Mouse (Mus musculus) thymus, postnatal 36 days (tissue): ENCODE data around the gene Ugt2a2.
"Not testable (repeated sequence)": the region's sequence is repeated elsewhere in the genome, so short reads cannot be mapped to it uniquely, and the experiment has no call there.

Experiments
- DNase-seq, 2 experiments: peaks; one replicate each; pipeline ENCODE4 v3.0.0; 2022; ENCODE audit warnings: mixed read lengths in 2 of 2

Gene Ugt2a2

GRCm38 (mm10) chr5:87482160-87482559 is at the start of gene Ugt2a2:
Ugt2a2 (minus strand) TSS chr5:87482260.
- no peak for DNase-seq

DNA sequence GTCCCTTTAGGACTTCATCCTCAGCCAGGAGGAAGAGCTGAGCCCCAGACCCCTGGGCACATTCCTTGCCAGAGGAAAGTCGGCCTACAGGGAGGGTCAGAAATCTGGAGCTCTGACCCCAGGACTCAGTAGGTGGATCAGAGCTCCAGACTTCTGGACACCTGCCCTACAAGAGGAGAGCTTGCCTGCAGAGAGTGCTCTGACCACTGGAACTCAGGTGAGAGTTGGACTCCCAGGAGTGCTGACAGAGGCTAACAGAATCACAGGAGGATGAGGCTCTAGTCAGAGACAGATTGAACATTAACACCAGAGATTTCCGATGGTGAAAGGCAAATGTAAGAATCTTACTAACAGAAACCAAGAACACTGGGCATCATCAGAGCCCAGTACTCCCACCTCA is 41.5 kb upstream of the Ugt2a2 start:
- DNase-seq = not testable (repeated sequence)

DNA sequence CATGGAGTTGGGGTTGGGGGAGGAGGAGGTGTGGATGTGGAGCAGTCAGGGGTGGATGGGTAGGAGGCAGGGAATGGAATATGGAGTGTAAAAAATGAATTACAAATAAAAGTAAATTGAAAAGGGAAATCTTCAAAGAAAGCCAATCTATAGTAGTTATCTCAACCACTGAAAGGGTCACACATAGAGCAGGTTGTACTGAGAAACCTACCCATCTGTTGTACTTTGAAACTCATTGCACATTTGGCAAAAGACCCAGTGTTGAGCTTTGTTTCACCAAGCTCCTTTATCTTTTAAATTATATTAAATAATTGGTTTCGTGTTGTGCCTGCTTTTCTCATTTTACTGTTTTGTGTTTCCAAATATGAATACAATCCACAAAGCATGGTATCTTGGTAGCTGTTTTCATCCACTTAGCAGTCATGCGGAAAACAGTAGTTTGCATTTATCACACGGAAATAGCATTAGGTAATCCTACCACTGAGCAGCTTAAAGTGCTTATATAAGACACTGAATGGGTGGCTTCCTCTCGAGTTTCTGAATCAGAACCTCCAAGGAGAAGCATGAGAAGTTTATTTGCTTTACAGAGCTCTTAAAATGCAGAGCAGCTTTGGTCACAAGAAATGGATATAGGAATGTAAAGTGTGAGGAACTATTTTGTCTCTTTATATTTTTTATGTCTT is 23.9 kb upstream of the Ugt2a2 start:
- no peak for DNase-seq

DNA sequence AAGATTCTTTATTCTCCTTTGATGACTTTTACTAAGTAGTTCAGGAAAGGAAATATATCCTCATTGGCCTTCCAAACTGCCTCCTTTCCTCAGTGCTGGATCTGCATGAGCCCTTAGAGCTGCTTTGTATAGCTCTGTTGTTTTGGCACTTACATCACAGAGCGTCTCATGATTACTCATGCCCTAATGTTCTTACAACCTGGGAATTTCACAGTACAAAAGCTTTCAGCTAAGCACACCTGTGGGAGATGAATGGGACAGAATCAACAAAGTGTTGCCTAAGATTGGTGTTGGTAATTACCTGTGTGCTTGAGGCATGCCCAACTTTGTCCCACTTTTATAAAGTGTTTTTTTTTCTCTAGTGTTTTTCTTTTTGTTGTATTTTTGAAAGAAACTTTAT is 20.6 kb upstream of the Ugt2a2 start:
- no peak for DNase-seq

DNA sequence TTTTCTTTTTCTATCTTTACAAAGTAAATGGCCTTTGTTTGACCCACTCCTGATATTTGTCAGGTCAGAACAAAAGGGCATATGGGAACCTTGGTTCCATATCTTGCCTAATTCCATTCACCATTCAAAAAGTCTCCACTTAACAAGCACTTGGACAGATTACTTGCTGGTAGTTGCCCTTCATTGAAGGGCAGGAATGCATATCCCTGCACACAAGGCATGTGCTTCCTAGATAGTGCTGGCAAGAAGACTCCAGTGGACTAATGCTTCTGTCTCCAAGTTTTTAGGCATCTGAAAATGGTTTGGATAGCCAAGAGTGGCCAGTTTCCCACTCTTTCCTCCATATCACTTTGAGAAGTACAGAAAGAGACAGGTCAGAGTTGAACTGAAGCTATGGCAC is 17.3 kb upstream of the Ugt2a2 start:
- DNase-seq = no peak

DNA sequence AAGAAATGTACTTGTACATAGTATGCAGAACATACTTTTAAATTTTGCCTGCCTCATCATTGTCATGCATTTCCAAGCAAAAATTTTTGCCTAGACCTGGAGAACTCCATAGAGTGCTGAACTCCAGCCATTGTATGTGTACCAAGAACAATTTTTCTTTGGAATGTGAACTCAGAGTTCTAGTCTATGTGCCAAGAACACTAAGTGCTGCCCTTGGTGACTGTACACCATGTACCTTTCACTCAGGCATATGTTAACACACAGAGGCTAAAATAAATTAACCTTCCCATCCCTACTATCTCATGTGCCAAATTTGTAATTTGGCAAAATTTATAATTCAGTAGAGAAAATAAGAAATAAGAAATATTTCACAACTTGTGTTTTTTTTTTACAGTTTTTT is 16.9 kb upstream of the Ugt2a2 start:
- DNase-seq = no peak

DNA sequence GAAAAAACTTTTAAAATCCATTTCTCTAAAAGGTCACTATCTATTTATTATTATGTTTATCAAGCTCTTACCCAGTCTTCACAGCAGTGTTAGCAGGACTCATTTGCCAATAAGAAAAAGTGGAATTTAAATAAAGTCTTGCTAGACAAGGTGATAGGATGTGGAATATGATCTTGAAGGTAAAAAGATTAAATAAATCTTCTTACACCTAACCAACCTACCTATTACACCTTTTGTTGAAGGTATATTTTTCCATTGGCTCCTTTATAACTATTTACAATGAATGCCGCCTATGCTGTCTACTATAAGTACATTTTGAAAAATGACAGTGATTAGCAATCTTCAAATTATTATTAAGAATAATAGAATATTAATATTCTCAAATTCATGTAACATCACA is 8.7 kb upstream of the Ugt2a2 start, which contains the start of gene Ugt2a1:
TSS of gene Ugt2a1 (minus strand) at position 101 of the 400 bp plus-strand sequence.
- DNase-seq = no peak

- not testable (repeated sequence) for DNase-seq
Observed at GRCm38 (mm10) chr5:87486706-87487105, 4.6 kb upstream of the Ugt2a2 start, which contains the start of gene Gm43638. Gm43638 (minus strand) TSS chr5:87486806.

GRCm38 (mm10) chr5:87458810-87459209 is 23.2 kb downstream of the Ugt2a2 start:
- DNase-seq = no peak

GRCm38 (mm10) chr5:87457701-87458100 is 24.4 kb downstream of the Ugt2a2 start:
- no peak for DNase-seq

- no peak for DNase-seq
Observed at GRCm38 (mm10) chr5:87456216-87456850, 25.7 kb downstream of the Ugt2a2 start.

GRCm38 (mm10) chr5:87455519-87455918 is 26.5 kb downstream of the Ugt2a2 start:
- DNase-seq = no peak

DNA sequence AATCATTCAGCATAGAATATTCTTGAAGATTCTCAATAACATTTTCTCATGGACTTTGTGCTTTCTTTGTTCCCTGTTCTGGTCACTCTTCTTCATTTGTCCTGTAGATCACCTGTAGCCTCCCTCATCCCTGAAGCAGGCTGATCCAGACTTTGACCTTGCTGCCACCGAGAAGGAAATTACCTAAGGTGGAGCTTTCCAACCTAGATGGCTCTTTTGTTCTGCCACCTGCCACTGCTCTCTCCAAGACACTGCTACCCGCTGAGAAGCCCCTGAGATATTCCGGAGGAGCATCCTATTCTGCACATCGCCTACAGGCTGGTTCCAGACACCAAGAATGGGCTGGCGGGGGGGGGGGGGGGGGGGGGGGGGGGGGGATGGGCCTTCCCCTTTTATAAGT is 29.5 kb downstream of the Ugt2a2 start:
- not testable (repeated sequence) for DNase-seq

DNA sequence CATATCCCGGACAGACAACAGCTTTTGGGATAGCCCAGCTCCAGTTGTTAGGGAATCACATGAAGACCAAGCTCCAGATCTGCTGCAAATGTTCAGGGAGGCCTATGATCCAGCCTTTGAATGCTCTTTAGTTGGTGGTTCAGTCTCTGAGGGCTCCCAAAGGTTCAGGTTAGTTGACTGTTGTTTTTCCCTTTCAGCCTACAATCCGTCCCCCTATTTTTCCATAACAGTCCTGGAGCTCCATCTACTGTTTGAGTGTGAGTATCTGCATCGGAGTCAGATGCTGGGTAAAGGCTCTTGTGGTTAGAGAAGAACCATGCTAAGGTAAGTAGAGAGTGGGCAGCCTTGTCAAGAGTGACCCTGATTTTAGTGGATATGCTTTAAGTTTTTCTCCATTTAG is 45.8 kb downstream of the Ugt2a2 start:
- DNase-seq = no peak

DNA sequence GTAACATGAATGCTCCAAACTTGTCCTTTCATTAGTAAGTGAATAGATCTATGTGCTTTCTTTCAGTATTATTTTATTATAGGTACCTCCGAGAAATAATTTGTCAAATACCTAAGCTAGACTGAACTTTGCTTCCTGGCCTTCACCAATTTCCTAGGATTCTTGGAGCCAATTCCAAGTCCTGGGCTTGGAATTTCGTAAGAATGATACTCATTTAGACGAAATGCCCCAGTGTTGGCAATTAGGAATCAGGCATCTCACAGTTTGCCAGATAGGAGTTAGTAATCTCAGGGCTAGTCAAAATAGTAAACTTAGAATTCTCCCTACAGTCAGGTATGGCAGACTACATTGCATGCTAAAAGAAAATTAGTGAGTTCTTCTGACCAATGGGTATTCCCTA is 56.4 kb downstream of the Ugt2a2 start:
- no peak for DNase-seq

GRCm38 (mm10) chr5:87424041-87424440 is 58.0 kb downstream of the Ugt2a2 start, which contains the start of gene Ugt2b38:
Ugt2b38 (minus strand) TSS chr5:87424203.
- DNase-seq = not testable (repeated sequence)
